Mouse (Mus musculus): ENCODE measurements at regions not wholly inside any gene's neighbourhood (a gene's known extent, or its start where the extent isn't known, plus 50 kb on each side); places are given as distances from the start of the nearest gene placed in this dataset.
"Not testable (repeated sequence)": the region's sequence is repeated elsewhere in the genome, so short reads cannot be mapped to it uniquely, and the experiment has no call there.

DNA sequence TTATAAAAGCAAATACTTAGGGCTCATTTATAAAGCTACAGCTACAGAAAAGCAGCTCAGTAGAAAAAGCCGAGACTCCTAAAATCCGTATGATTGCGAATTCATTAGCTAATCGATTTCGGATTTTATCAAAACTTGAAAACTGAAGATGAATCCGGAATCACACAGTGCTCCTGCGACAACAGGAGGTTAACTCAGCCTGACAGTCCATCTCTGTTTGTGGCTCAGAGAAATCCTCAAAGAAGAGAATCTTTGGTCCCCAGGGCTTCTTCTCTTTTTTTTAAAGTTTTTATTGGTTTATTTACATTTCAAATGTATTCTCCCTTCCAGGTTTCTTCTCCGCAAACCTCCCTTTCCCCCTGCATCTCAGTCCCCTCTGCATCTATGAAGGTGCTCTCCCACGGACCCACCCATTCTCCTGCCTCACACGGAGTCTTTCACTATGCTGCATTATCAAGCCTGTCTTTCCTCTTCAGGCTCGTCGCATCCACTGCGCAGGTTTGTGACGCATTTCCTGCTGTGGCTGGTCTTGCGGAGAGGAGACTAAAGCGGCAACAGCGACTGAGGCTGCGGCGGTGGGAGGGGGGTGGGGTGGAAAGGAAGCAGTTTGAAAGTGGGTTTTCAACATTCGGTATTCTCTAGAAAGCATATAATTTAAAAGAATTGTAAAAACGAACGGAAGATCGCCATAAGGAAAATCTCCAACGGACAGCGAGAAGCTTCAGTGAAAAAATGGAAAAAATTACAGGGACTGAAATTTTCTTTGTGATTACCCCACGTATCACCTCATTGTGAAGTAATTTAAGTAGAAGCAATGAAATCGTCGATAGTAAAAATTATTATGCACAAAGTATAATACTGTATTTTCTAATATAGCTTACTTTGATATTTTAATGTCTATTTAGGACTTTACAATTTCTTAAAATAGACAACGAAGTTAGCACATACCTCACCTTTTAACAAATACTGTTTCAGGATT is 482.5 kb upstream of the Snrpn start:
- H3K4me1 ChIP-seq (ENCODE audit: control insufficient read depth, insufficient read depth, low read length); H3K27me3 ChIP-seq (ENCODE audit: control insufficient read depth, insufficient read depth, low read length); H3K9me3 ChIP-seq (ENCODE audit: control insufficient read depth, low read length); H3K9ac ChIP-seq (replicated peaks; ENCODE audit: low read depth, low read length); H3K36me3 ChIP-seq (ENCODE audit: control insufficient read depth, insufficient read depth, low read length): not testable (repeated sequence)
- WGBS = 26% methylated on average over 29 of the region's 29 CpGs
- Histone ChIP-seq H3K27ac (ENCODE audit: low read depth, low read length) (peak overlapping the region; percentile 67; the same call in 1 of the 2 replicates), H3K4me3 (ENCODE audit: low read depth, low read length) (peak overlapping the region; percentile 27), H3K4me2 (ENCODE audit: low read depth, low read length) (peak overlapping the region; percentile 40; the same call in 1 of the 2 replicates)
- ATAC-seq (ENCODE audit: low read depth) = peak; percentile 99

DNA sequence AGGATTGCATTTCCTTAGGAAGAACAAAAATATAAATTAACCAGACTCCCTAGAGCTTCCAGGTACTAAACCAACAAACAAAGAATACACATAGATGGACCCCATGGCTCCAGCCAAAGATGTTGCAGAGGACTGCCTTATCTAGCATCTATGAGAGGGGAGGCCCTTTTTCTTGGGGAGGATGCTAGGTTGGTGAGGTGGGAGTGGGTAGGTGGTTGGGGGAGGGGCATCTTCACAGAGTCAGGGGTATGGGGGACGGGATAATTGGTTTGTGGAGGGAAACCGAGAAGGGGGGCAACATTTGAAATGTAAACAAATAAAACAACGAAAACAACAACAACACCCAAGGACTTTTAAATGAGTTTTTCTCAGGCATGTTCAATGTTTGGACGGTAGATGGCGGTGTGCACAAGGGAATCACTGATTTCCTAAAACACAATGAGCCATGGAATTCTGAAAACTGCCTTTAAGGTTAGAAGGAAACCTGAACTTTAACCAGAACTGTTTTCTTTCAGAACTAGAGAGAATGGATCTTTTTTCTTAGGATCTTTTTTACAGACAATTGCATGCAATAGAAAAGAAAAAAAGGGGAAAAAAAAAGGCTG is 477.2 kb upstream of the Snrpn start:
- H3K27ac ChIP-seq (ENCODE audit: low read depth, low read length); H3K4me2 ChIP-seq (ENCODE audit: low read depth, low read length); H3K4me1 ChIP-seq (ENCODE audit: control insufficient read depth, insufficient read depth, low read length); H3K4me3 ChIP-seq (ENCODE audit: low read depth, low read length); H3K9me3 ChIP-seq (ENCODE audit: control insufficient read depth, low read length); H3K9ac ChIP-seq (replicated peaks; ENCODE audit: low read depth, low read length); H3K27me3 ChIP-seq (ENCODE audit: control insufficient read depth, insufficient read depth, low read length); H3K36me3 ChIP-seq (ENCODE audit: control insufficient read depth, insufficient read depth, low read length); ATAC-seq (ENCODE audit: low read depth): not testable (repeated sequence)
- 10% methylated on average over 5 of the region's 5 CpGs for WGBS
